Mouse (Mus musculus) G1E (cell line): ENCODE data around the gene Aagab. TPM values are rescaled to one million over a fixed set of nuclear protein-coding genes. Genes with fewer than 3 reads are reported as not detected.

Experiments used
- ATAC-seq: 2 replicates; pipeline ENCODE4 v1.8.0; 2016; ENCODE audit warnings: mild to moderate bottlenecking; ENCODE audit not compliant: insufficient number of reproducible peaks, poor library complexity, low FRiP score, severe bottlenecking; ENCODE audit errors: extremely low read depth
- DNase-seq: peaks from one replicate; pipeline ENCODE4 v3.0.0; 2012; ENCODE audit warnings: low spot score
- H3K27me3 ChIP-seq: 2 replicates; pipeline ENCODE4 v1.6.1; 2012; ENCODE audit warnings: mild to moderate bottlenecking, low read length, inconsistent platforms; ENCODE audit not compliant: insufficient read depth
- H3K36me3 ChIP-seq: replicated peaks from 2 replicates; pipeline ENCODE3; 2012; ENCODE audit warnings: mild to moderate bottlenecking, inconsistent platforms
- H3K4me1 ChIP-seq: 2 replicates; pipeline ENCODE4 v1.6.1; 2012; ENCODE audit warnings: low read depth, low read length, inconsistent platforms, mixed read lengths; ENCODE audit not compliant: insufficient read depth
- H3K4me3 ChIP-seq: 2 replicates; pipeline ENCODE4 v1.5.1; 2012; ENCODE audit warnings: low read depth, mild to moderate bottlenecking, inconsistent platforms, low read length, moderate library complexity, mixed read lengths
- H3K9me3 ChIP-seq: replicated peaks from 2 replicates; pipeline ENCODE4 v1.6.1; 2012; ENCODE audit warnings: inconsistent platforms
- CTCF ChIP-seq: IDR thresholded peaks from 2 replicates; pipeline ENCODE4 v1.5.1; 2012; ENCODE audit warnings: low read depth, low read length, inconsistent platforms, mixed read lengths
- GATA1 ChIP-seq: IDR thresholded peaks from 2 replicates; pipeline ENCODE4 v1.6.1; 2012; ENCODE audit warnings: borderline replicate concordance, low read length, inconsistent platforms, mixed read lengths
- GATA2 ChIP-seq: IDR thresholded peaks from 2 replicates; pipeline ENCODE4 v1.6.1; 2012; ENCODE audit warnings: low read depth, low read length, inconsistent platforms, borderline replicate concordance
- POLR2AphosphoS5 ChIP-seq: IDR thresholded peaks from 2 replicates; pipeline ENCODE4 v1.6.1; 2012; ENCODE audit warnings: low read depth, low read length, inconsistent platforms; ENCODE audit not compliant: insufficient replicate concordance
- TAL1 ChIP-seq: conservative IDR thresholded peaks from 2 replicates; pipeline ENCODE4 v1.6.1; 2012; ENCODE audit warnings: low read depth, low read length, inconsistent platforms, mixed read lengths
- polyA plus RNA-seq: library from polyadenylated mRNA; stranded (reverse); fragments of >175 nt; gene quantifications from 2 replicates; pipeline ENCODE4 v1.2.3, GENCODE M21; 2012
- total RNA-seq, 2 experiments: library from RNA; stranded (forward) in 1 of 2; stranded (reverse) in 1 of 2; fragments of 200-1000 nt in 1 of 2; fragments of >200 nt in 1 of 2; fragmentation: Nextera tagmentation in 1 of 2; gene quantifications; 2 replicates each; pipeline ENCODE4 v1.2.3; 2014 to 2017

The Aagab gene
- total and polyA plus RNA-seq, 3 experiments: 5.0 to 27.5 (median 16.9) TPM

DNA sequence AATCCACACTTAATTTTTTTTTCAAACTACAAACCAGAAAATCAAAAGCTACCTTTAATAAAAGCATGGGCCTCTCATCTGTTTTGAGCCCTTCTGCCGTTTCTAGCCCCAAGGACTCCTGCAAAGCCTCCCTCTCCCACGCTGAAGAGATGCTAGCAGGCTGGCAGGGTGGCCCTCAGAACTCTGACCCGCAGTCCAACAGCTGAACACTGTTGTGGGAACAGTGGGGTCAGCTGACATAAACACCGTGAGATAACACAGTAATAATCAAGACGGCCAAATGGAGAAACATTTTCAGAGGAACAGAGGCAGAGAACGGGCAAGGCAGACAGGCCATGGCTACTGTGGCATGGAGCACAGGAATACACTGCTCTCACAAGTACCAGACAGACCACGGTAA is 60.3 kb downstream of the Aagab start:
- no peaks in the 10 kb centered on the region for H3K9me3 ChIP-seq
- ATAC-seq: no peak
- peaks cover 8% of the 10 kb centered on the region for H3K36me3 ChIP-seq

DNA sequence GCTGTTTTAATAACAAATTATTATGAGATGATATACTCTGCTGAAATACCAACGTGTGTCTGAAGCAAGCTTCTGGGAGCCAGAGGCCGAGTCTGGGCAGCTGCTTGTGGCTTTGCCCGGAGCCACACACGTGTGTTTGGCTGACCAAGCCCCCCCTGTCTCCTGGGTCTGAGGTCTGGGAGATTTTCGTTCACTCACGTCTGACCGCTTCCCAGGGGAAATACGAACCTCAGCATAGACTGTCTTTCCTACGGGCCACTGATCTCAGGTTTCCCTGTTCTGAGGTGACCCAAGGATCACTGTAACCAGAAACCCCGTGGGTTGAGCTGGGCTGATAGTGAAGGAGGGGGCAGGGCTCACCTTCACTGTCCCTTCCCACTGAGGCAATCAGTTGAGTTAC is 60.8 kb downstream of the Aagab start:
- Histone ChIP-seq H3K9me3 (no peaks in the 10 kb centered on the region), H3K4me3 (no peak overlapping the region), H3K4me1 (no peaks in the 10 kb centered on the region), H3K36me3 (peaks cover 8% of the 10 kb centered on the region), H3K27me3 (peaks cover 25% of the 10 kb centered on the region)
- no peak for ATAC-seq
- TF ChIP-seq GATA2 (no peak), TAL1 (no peak)
- no peak for DNase-seq

More for the DNA sequence above, 60.3 kb downstream of the Aagab start:
- H3K4me1 ChIP-seq: no peaks in the 10 kb centered on the region
- peaks cover 27% of the 10 kb centered on the region for H3K27me3 ChIP-seq
- H3K4me3 ChIP-seq: no peak overlapping the region
- DNase-seq: no peak
- TF ChIP-seq GATA1: no peak

DNA sequence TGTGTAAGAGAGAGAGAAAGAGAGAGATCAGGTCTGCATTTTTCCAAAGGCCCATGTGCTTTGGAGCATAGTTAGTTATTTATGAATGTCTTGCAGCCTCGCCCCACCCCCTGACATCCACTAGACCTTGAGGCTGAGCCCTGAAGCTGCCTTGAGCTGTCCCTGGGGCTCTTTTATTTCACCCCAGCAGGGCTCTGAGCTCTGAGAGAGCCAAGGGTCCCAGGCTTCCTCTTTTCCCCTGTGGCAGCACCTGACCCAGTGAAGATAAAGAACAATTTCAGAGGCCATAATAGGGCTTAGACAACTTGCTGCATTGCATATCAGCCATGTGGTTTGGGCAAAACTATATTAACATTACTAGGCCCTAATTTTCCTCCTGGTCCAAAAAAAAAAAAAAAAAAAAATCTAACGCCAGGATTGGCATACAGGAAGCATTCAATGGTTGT is 61.9 kb downstream of the Aagab start:
- ATAC-seq (no peak), DNase-seq (no peak)
- Histone ChIP-seq H3K9me3 (no peaks in the 10 kb centered on the region), H3K4me1 (no peaks in the 10 kb centered on the region), H3K27me3 (peaks cover 17% of the 10 kb centered on the region), H3K4me3 (no peak overlapping the region), H3K36me3 (peaks cover 8% of the 10 kb centered on the region)
- TF ChIP-seq GATA2 (no peak), GATA1 (no peak), TAL1 (no peak), CTCF (no peak)

DNA sequence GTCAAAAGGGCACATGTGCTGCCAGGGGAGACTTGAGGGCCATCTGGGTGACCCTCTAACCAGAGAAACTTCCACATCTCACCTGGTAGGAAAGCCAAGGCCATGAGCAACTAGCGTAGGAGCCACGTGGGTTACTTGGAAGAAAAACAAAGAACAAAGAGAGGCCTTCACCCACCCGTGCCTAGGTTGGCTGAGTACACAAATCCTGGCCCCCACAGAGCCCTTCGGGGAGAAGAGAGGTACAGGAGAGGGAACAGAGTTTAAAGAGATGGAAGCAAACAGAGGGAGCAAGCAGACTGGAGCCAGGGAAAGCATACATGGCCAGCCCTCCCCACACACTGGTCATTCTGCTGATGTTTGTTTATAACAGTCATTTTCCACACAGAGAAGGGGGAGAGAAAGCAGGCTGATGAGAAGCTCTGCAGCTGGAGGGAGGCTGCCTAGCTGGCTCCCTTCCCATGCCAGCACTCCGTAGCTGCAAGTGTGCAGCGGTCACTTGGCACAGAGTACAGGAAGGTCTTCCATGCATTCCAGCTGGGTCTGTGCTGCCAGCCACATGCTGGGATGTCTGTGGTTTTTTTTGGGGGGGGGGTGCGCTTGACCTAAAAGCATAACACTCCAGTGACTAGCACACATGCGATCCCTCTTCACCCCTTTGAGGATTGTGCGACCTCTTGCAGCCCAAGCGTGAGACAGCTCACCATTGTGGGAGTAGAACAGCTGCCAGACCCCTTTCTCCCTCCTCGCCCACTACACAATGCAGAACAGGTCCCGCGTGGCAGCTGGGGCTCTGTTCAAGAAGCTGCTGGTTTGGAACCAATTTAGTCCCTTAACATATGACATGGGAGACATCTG is 62.6 kb downstream of the Aagab start:
- H3K27me3 ChIP-seq: peaks cover 12% of the 10 kb centered on the region
- H3K36me3 ChIP-seq: peaks cover 8% of the 10 kb centered on the region
- H3K4me1 ChIP-seq: no peaks in the 10 kb centered on the region
- ATAC-seq (no peak), DNase-seq (no peak)
- no peak overlapping the region for H3K4me3 ChIP-seq
- no peak for TF ChIP-seq GATA1
- TF ChIP-seq CTCF: no peak
- TF ChIP-seq TAL1: no peak
- no peak for TF ChIP-seq GATA2
- H3K9me3 ChIP-seq: no peaks in the 10 kb centered on the region

DNA sequence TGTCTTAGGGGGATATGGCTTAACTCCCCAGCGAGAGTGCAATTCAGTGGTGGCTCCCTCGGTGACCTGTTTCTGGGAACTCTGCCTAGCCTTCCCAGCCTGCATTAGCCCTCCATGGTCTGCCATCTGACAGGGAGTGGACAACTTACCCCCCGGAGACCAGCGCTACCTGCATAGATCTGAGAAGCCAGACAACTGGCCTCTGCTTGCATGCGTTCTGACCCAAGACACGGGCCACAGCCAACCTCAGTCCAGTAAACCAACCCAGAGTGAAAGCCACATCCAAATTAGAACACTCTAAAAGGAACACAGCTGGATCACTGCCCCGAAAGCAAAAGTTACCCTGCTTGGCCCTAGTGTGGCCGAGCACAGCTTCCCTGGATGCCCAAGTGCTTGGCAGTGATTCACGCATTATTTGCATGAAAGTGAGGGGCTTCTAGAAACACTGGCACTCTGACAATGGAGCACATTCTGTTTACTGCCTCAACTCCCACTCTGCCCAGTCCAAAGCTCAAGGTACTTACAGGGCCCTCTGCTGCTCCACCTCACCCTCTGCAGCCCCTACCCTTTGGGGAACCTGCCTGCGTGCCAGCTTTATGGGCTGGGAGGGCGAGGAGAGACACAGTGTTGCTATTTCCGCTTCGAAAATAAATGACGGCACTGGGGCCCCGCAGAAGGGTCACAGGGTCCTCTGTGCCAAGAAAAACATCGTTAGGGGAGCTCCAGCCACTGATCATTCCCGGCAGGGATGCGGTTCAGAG is 64.3 kb downstream of the Aagab start:
- Histone ChIP-seq H3K4me3 (no peak overlapping the region), H3K9me3 (no peaks in the 10 kb centered on the region), H3K4me1 (no peaks in the 10 kb centered on the region), H3K27me3 (peaks cover 8% of the 10 kb centered on the region), H3K36me3 (peaks cover 8% of the 10 kb centered on the region)
- no peak for ATAC-seq
- no peak for DNase-seq
- TF ChIP-seq TAL1: no peak
- TF ChIP-seq CTCF: no peak
- no peak for TF ChIP-seq POLR2AphosphoS5
- no peak for TF ChIP-seq GATA1
- no peak for TF ChIP-seq GATA2

DNA sequence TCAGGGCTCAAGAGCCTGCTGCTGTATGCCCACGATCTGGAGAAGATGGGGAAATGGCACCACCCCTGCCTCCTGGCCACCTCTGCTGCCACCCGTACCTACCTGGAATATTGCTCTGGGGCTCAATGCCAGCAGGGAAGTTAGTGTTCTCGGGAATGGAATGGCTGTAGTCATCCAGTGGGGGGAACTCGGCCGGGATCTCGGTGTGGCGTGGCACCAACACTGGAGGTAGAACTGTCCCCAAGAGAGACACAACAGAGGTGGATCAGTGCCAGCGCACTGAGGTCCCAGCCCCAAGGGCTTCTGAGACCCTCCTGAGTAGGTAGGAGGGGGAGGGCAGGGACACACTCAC is 64.9 kb downstream of the Aagab start:
- no peaks in the 10 kb centered on the region for H3K4me1 ChIP-seq
- no peak for TF ChIP-seq CTCF
- no peak for TF ChIP-seq TAL1
- TF ChIP-seq GATA2: no peak
- TF ChIP-seq GATA1: no peak
- no peak for ATAC-seq

DNA sequence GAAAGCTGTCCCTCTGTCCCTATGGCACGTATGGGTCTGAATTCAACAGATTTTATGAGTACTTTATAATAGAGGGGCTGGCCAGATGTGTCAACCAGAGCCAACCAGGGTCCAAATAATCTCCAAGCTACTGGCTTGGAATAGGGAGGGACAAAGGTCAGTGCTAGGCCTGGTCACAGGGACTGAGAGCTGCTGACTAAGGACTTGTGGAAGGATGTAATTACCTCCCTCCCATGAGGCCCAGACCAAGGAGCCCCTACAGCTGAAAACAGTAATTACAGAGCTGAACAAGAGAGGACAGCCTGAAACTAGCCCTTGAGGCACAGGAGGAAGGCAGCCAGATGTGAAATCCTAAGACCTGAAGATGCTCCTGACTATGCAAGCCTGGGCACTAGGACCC is 66.2 kb downstream of the Aagab start:
- peaks cover 5% of the 10 kb centered on the region for H3K36me3 ChIP-seq
- peaks cover 9% of the 10 kb centered on the region for H3K27me3 ChIP-seq
- no peaks in the 10 kb centered on the region for H3K4me1 ChIP-seq
- DNase-seq (no peak), ATAC-seq (no peak)
- TF ChIP-seq TAL1 (no peak), CTCF (no peak), GATA2 (no peak), GATA1 (no peak), POLR2AphosphoS5 (no peak)
- no peaks in the 10 kb centered on the region for H3K9me3 ChIP-seq
- no peak overlapping the region for H3K4me3 ChIP-seq

More for the DNA sequence above, 64.9 kb downstream of the Aagab start:
- peaks cover 8% of the 10 kb centered on the region for H3K36me3 ChIP-seq
- no peak for DNase-seq
- peaks cover 10% of the 10 kb centered on the region for H3K27me3 ChIP-seq
- H3K9me3 ChIP-seq: no peaks in the 10 kb centered on the region
- H3K4me3 ChIP-seq: no peak overlapping the region
